Comparison of ENCODE assay signal across 23 mouse cellular contexts in the genomic region with DNA sequence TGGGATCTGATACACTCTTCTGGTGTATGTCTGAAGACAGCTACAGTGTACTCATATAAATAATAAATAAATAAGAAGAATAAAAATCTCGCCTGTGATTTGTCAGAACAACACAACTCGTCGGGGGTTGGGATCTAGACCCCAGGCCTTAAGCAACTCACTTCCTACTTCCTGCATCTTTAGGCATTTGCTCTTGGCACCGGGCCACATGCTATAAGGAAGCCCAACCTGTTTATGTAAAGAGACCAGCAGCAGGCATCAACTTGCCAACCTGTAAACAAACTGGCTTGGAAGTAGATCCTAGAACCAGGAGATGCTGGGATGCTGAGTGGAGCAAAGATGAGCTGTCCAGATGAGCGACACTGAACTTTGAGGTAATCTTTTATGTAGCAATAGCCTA. TPM values are rescaled to one million over a fixed set of nuclear protein-coding genes. Genes with fewer than 3 reads are reported as not detected.
DNase-seq lines count a peak whose midpoint lies in the region; ATAC-seq and TF ChIP-seq lines count a peak whose summit lies in the region.
"Had no signal": no experiment of that assay in that cellular context is flagged by ENCODE, and none has a peak within 500 bp of the region (broad histone marks: within the 10 kb centered on the region; RNA-seq: fewer than 3 reads in every experiment).

No protein-coding gene starts in this region.

- no peaks in the 10 kb centered on the region for H3K27me3 ChIP-seq in MEL (ENCODE audit: control insufficient read depth in 1 of 2, insufficient read depth in 2 of 2, low read length in 2 of 2)
- H3K27me3 ChIP-seq: CH12.LX; heart, embryonic 12.5 days; hindbrain, embryonic 13.5 days; limb, embryonic 12.5 days had no signal

- H3K27ac ChIP-seq in MEL (ENCODE audit: control insufficient read depth, low read depth, low read length) = no peak overlapping the region
- H3K27ac ChIP-seq: hindbrain, embryonic 13.5 days; limb, embryonic 12.5 days had no signal

- H3K4me3 ChIP-seq in MEL (ENCODE audit: control insufficient read depth in 1 of 2, insufficient read depth in 1 of 2, low read depth in 2 of 2, low read length in 2 of 2) = no peak overlapping the region
- H3K4me3 ChIP-seq: heart, embryonic 12.5 days; hindbrain, embryonic 13.5 days; limb, embryonic 12.5 days had no signal

- no peak for TF ChIP-seq POLR2A in MEL (IDR thresholded peaks at IDR 0.05; ENCODE audit: control insufficient read depth in 1 of 2, insufficient read depth in 1 of 2, low read depth in 1 of 2, low read length in 2 of 2, poor library complexity in 1 of 2)

- 0 out of 2 replicates have a peak, but pooled peaks have one; percentile 15 for ATAC-seq in monocyte, adult 5-6 weeks (replicated peaks; ENCODE audit: insufficient number of reproducible peaks, low FRiP score, low TSS enrichment, poor library complexity, severe bottlenecking)
- ATAC-seq: forebrain, embryonic 14.5 days; intestine, embryonic 16.5 days had no signal

- peaks cover 6 to 17% of the 10 kb centered on the region in 2 experiments for H3K4me1 ChIP-seq in MEL (ENCODE audit: control insufficient read depth in 1 of 2, insufficient read depth in 2 of 2, low read length in 2 of 2)
- H3K4me1 ChIP-seq: heart, embryonic 12.5 days; limb, embryonic 12.5 days had no signal

- no peak overlapping the region for H3K9ac ChIP-seq in MEL (ENCODE audit: control insufficient read depth, low read depth, low read length, poor library complexity, severe bottlenecking)
- H3K9ac ChIP-seq: heart, embryonic 12.5 days; hindbrain, embryonic 13.5 days; limb, embryonic 12.5 days had no signal

- peak; percentile 22 for DNase-seq in lung, postnatal 36 days
- no peak for DNase-seq in lung, postnatal 25 days (ENCODE audit: low spot score)
- DNase-seq in MEL (ENCODE audit: low read depth, low spot score) (peak; percentile 60), NIH3T3 (ENCODE audit: low read depth) (peak; percentile 24)
- no peak for DNase-seq in gastrocnemius, postnatal 14 days
- DNase-seq: adrenal gland, postnatal 25 days; cerebellum, adult 8-10 months; cerebellum, postnatal 25 days; gastrocnemius, postnatal 25 days; heart, adult 18-20 months; heart, postnatal 4 days; kidney, adult 8-10 months; kidney, postnatal 10 days; midbrain, embryonic 14.5 days; right cerebral cortex, postnatal 25 days; thymus, postnatal 14 days had no signal

- TF ChIP-seq RAD21 in MEL (IDR thresholded peaks at IDR 0.05; ENCODE audit: low read depth, low read length) = no peak

- H3K36me3 ChIP-seq in MEL (ENCODE audit: control insufficient read depth in 1 of 2, insufficient read depth in 2 of 2, low read length in 2 of 2) = peaks cover 0 to 17% of the 10 kb centered on the region in 2 experiments; a peak in 3 of 4 replicates
- H3K36me3 ChIP-seq: heart, embryonic 12.5 days; hindbrain, embryonic 13.5 days; limb, embryonic 12.5 days had no signal

- H3K79me2 ChIP-seq in MEL (ENCODE audit: control insufficient read depth, insufficient read depth, low read length, poor library complexity) = no peaks in the 10 kb centered on the region

- intact Hi-C loops in gastrocnemius, postnatal 14 days (cut with DNase I; ENCODE audit: low total_unique reads) = no loop called here

- TF ChIP-seq EP300 in MEL (IDR thresholded peaks at IDR 0.05; ENCODE audit: low read depth in 1 of 2, low read length in 2 of 2) = no peak; a peak in 1 of 4 replicates

- TF ChIP-seq CTCF in MEL (IDR thresholded peaks at IDR 0.05 in 2 of 3, conservative IDR thresholded peaks at IDR 0.05 in 1 of 3; ENCODE audit: control insufficient read depth in 1 of 3, insufficient read depth in 1 of 3, low read depth in 2 of 3, low read length in 3 of 3, poor library complexity in 1 of 3, severe bottlenecking in 1 of 3) = no peak

- H3K9me3 ChIP-seq in MEL (replicated peaks; ENCODE audit: insufficient read depth, low read length) = no peaks in the 10 kb centered on the region
- H3K9me3 ChIP-seq: heart, embryonic 12.5 days; hindbrain, embryonic 13.5 days; limb, embryonic 12.5 days had no signal

TF ChIP-seq in MEL, 35 proteins besides CTCF, POLR2A, EP300 and RAD21:
- TF ChIP-seq ZC3H11A (IDR thresholded peaks at IDR 0.05; ENCODE audit: low read depth, low read length) (no peak), SIN3A (IDR thresholded peaks at IDR 0.05; ENCODE audit: low read length) (0 out of 2 replicates have a peak, but pooled peaks have one; percentile 22), ELF1 (IDR thresholded peaks at IDR 0.05; ENCODE audit: low read depth, low read length) (peak; percentile 49; the same call in 1 of the 2 replicates)

RNA-seq across cellular contexts. Expression of a gene that starts 26.8 kb away (rescaled TPM):
- 2.1 and 2.2 TPM in 2 replicates for total RNA-seq in MEL (2012; rRNA removed)
- polyA plus RNA-seq in MEL (2012; ENCODE audit: insufficient read depth in 1 of 2, insufficient read length in 2 of 2, low read depth in 1 of 2, low replicate concordance in 2 of 2, missing spikeins in 1 of 2) = 1 to 10 TPM in 1 of 2 experiments, not detected in 1; 5.2 TPM
- 21.8 to 36.7 TPM (median 24.1 TPM) in 3 replicates for total RNA-seq in monocyte, adult 5-6 weeks (2017)
- 10 to 100 TPM; 12.4 to 13.0 TPM for total RNA-seq in gastrocnemius, postnatal 14 days (2021)

Comparison
In these comparisons a context has a peak if more than half of its experiments do, and no peak if none do; other contexts are left out.
1. DNase-seq: peak in lung, postnatal 36 days (single experiment), MEL (single experiment) and NIH3T3 (single experiment); none in lung, postnatal 25 days (single experiment) and gastrocnemius, postnatal 14 days (single experiment).